ENCODE assay signal across 33 mouse cellular contexts in the genomic region with DNA sequence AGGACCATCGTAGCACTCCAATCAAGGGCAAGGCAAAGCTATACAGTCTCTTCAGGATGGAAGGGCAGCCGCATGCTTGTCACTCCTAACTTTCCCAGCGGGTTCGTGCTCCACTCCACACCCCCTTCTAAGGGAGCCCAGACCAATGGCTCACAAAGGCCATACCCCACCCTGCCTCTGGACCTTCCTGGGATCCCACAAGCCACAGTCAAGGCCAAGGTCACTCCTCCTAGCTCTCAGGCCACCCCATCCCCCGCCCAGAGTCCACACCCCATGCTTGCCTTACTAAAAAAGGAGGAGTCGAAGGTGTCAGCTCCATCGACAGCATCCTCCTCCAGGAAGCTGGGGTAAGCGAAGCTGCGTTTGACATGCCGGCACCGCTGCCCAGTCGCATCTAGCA. TPM values are rescaled to one million over a fixed set of nuclear protein-coding genes. Genes with fewer than 3 reads are reported as not detected.
DNase-seq lines count a peak whose midpoint lies in the region; TF ChIP-seq lines count a peak whose summit lies in the region.
"Had no signal": no experiment of that assay in that cellular context is flagged by ENCODE, and none has a peak within 500 bp of the region (broad histone marks: within the 10 kb centered on the region; RNA-seq: fewer than 3 reads in every experiment).

No protein-coding gene starts in this region.

- no peaks in the 10 kb centered on the region for H3K9me3 ChIP-seq in ES-E14 (ENCODE audit: control insufficient read depth, insufficient read depth, low read depth, low read length)
- H3K9me3 ChIP-seq: embryonic facial prominence, embryonic 10.5 days; embryonic facial prominence, embryonic 13.5 days; forebrain, embryonic 12.5 days; forebrain, embryonic 15.5 days; heart, embryonic 15.5 days had no signal

- peak; percentile 43 for DNase-seq in adrenal gland, adult 2 months
- no peak for DNase-seq in adrenal gland, postnatal 10 days
- peak; percentile 43 for DNase-seq in ovary, adult 18-20 months (ENCODE audit: low spot score)
- no peak for DNase-seq in ovary, postnatal 14 days (ENCODE audit: low spot score)
- DNase-seq in ES-E14 (ENCODE audit: low read depth, low spot score): no peak
- no peak for DNase-seq in cerebellum, adult 18-20 months
- DNase-seq in heart, postnatal 4 days: no peak
- DNase-seq: cerebellum, adult 11 months; cerebellum, adult 8-10 months; cerebellum, postnatal 36 days; embryo, embryonic 11 days; gastrocnemius, postnatal 10 days; gastrocnemius, postnatal 36 days had no signal

- in situ Hi-C loops in ES-E14 (cut with MboI; ENCODE audit: low sequenced_read_pairs in 2 of 2, unreplicated experiment in 2 of 2): no loop called here

- H3K4me1 ChIP-seq in ES-E14 (ENCODE audit: control insufficient read depth in 2 of 2, insufficient read depth in 2 of 2, low read length in 2 of 2, poor library complexity in 1 of 2): peaks cover 2 to 30% of the 10 kb centered on the region in 2 experiments; a peak in 2 of 4 replicates
- H3K4me1 ChIP-seq: embryonic facial prominence, embryonic 13.5 days; forebrain, embryonic 12.5 days; forebrain, embryonic 15.5 days; heart, embryonic 15.5 days had no signal

- 0 out of 2 replicates have a peak overlapping the region, but pooled peaks have one; percentile 22 for H3K9ac ChIP-seq in ES-E14 (ENCODE audit: insufficient read depth, low read depth, low read length, poor library complexity, severe bottlenecking)
- H3K9ac ChIP-seq: embryonic facial prominence, embryonic 13.5 days; forebrain, embryonic 12.5 days; forebrain, embryonic 15.5 days; heart, embryonic 15.5 days; hindbrain, embryonic 14.5 days had no signal

- H3K27ac ChIP-seq in ES-E14 (ENCODE audit: insufficient read depth, low read depth, low read length, poor library complexity, severe bottlenecking): no peak overlapping the region; the same call in 1 of the 2 replicates
- H3K27ac ChIP-seq: embryonic facial prominence, embryonic 10.5 days; embryonic facial prominence, embryonic 13.5 days; forebrain, embryonic 12.5 days; forebrain, embryonic 15.5 days; heart, adult 2 months; heart, embryonic 15.5 days; hindbrain, embryonic 14.5 days; hindbrain, postnatal 0 days had no signal

- H3K4me3 ChIP-seq in ES-E14 (ENCODE audit: insufficient read depth in 1 of 2, low read depth in 1 of 2, low read length in 2 of 2, poor library complexity in 1 of 2, severe bottlenecking in 1 of 2): no peak overlapping the region
- H3K4me3 ChIP-seq: embryonic facial prominence, embryonic 10.5 days; embryonic facial prominence, embryonic 13.5 days; erythroblast, embryonic 14.5 days; forebrain, embryonic 12.5 days; forebrain, embryonic 15.5 days; heart, adult 2 months; heart, embryonic 15.5 days had no signal

- H3K36me3 ChIP-seq in ES-E14 (ENCODE audit: control insufficient read depth, insufficient read depth, low read length, poor library complexity, severe bottlenecking): peaks cover 51% of the 10 kb centered on the region
- H3K36me3 ChIP-seq: forebrain, embryonic 12.5 days; forebrain, embryonic 15.5 days had no signal

TF ChIP-seq in ES-E14, 5 proteins besides CTCF, POLR2A, EP300 and RAD21:
- TF ChIP-seq CHD2 (IDR thresholded peaks at IDR 0.05; ENCODE audit: low read depth, low read length): no peak

RNA-seq across cellular contexts. Expression of a gene that starts 17.9 kb away (rescaled TPM):
- not detected for total RNA-seq in adrenal gland, adult 2 months (2021)
- polyA plus RNA-seq in adrenal gland, adult 2 months (2012; rRNA removed): 0.40 TPM in 1 of 2 replicates, not detected in the other
- not detected for total RNA-seq in adrenal gland, postnatal 10 days (2021)
- total RNA-seq in ES-E14 (2012; rRNA removed): 0.16 and 0.94 TPM in 2 replicates
- total RNA-seq in heart, postnatal 4 days (2021): not detected
- total RNA-seq: adrenal gland, postnatal 14 days; adrenal gland, postnatal 4 days; gastrocnemius, adult 18-20 months; gastrocnemius, postnatal 10 days; gastrocnemius, postnatal 36 days; granulocyte monocyte progenitor cell, adult 5-6 weeks; heart, adult 2 months; heart, postnatal 10 days; heart, postnatal 36 days had no signal
- polyA plus RNA-seq: activated CD4-positive, CD25-positive, alpha-beta regulatory T cell, adult 4 months; embryonic facial prominence, embryonic 10.5 days; embryonic facial prominence, embryonic 13.5 days; erythroblast, embryonic 14.5 days; heart, adult 2 months; heart, embryonic 11.5 days; heart, embryonic 15.5 days; hindbrain, embryonic 11.5 days; inflammation-experienced regulatory T-cells, adult 6 months; intestine, embryonic 16.5 days had no signal

RNA-seq across cellular contexts. Expression of a gene that starts 22.7 kb away (rescaled TPM):
- total RNA-seq in adrenal gland, adult 2 months (2021): 10 to 100 TPM in 1 of 2 experiments, 1 to 10 TPM in 1; 8.2 to 22.7 TPM
- polyA plus RNA-seq in adrenal gland, adult 2 months (2012; rRNA removed): 41.1 and 56.8 TPM in 2 replicates
- total RNA-seq in adrenal gland, postnatal 10 days (2021): 10 to 100 TPM; 11.1 to 14.4 TPM
- total RNA-seq in ES-E14 (2012; rRNA removed): 29.3 and 53.8 TPM in 2 replicates
- 10 to 100 TPM; 16.4 to 17.5 TPM for total RNA-seq in heart, postnatal 4 days (2021)

RNA-seq across cellular contexts. Expression of a gene that starts 22.9 kb away (rescaled TPM):
- 10 to 100 TPM; 24.9 to 26.7 TPM for total RNA-seq in adrenal gland, adult 2 months (2021)
- 21.8 and 24.6 TPM in 2 replicates for polyA plus RNA-seq in adrenal gland, adult 2 months (2012; rRNA removed)
- total RNA-seq in adrenal gland, postnatal 10 days (2021): 10 to 100 TPM; 20.8 to 29.8 TPM
- total RNA-seq in ES-E14 (2012; rRNA removed): 45.2 and 50.0 TPM in 2 replicates
- total RNA-seq in heart, postnatal 4 days (2021): 10 to 100 TPM; 29.1 to 33.8 TPM

RNA-seq across cellular contexts. Expression of a gene that starts 49.2 kb away (rescaled TPM):
- total RNA-seq in adrenal gland, adult 2 months (2021): 10 to 100 TPM; 10.2 to 14.2 TPM
- 13.0 and 14.1 TPM in 2 replicates for polyA plus RNA-seq in adrenal gland, adult 2 months (2012; rRNA removed)
- total RNA-seq in adrenal gland, postnatal 10 days (2021): 1 to 10 TPM; 4.1 to 6.0 TPM
- 2.0 and 2.2 TPM in 2 replicates for total RNA-seq in ES-E14 (2012; rRNA removed)
- total RNA-seq in heart, postnatal 4 days (2021): 1 to 10 TPM; 1.1 to 1.5 TPM
- total RNA-seq: granulocyte monocyte progenitor cell, adult 5-6 weeks had no signal
- polyA plus RNA-seq: activated CD4-positive, CD25-positive, alpha-beta regulatory T cell, adult 4 months; erythroblast, embryonic 14.5 days; inflammation-experienced regulatory T-cells, adult 6 months had no signal

RNA-seq across cellular contexts. Expression of a gene that starts 50.0 kb away (rescaled TPM):
- total RNA-seq in adrenal gland, adult 2 months (2021): 10 to 100 TPM; 24.8 to 46.8 TPM
- polyA plus RNA-seq in adrenal gland, adult 2 months (2012; rRNA removed): 54.3 and 62.4 TPM in 2 replicates
- total RNA-seq in adrenal gland, postnatal 10 days (2021): 10 to 100 TPM; 40.8 to 44.7 TPM
- total RNA-seq in ES-E14 (2012; rRNA removed): 0.37 and 0.40 TPM in 2 replicates
- total RNA-seq in heart, postnatal 4 days (2021): 10 to 100 TPM; 46.2 to 57.9 TPM
- total RNA-seq: granulocyte monocyte progenitor cell, adult 5-6 weeks had no signal
- polyA plus RNA-seq: activated CD4-positive, CD25-positive, alpha-beta regulatory T cell, adult 4 months had no signal

Comparison
In these comparisons a context has a peak if more than half of its experiments do, and no peak if none do; other contexts are left out.
1. DNase-seq: peak in adrenal gland, adult 2 months (single experiment) and ovary, adult 18-20 months (single experiment); none in adrenal gland, postnatal 10 days (single experiment), ovary, postnatal 14 days (single experiment), ES-E14 (single experiment), cerebellum, adult 18-20 months (0 of 2) and heart, postnatal 4 days (single experiment).